Mouse (Mus musculus) layer of hippocampus, adult 2 months (tissue): ENCODE results near the gene Eri3. TPM values are rescaled to one million over a fixed set of nuclear protein-coding genes. Genes with fewer than 3 reads are reported as not detected.

Experiments
- DNase-seq, 2 experiments: peaks; one replicate each; pipeline ENCODE4 v3.0.0; 2022; ENCODE audit warnings: low spot score in 2 of 2
- H3K27ac ChIP-seq: fragments of 200-600 bp; 2 replicates; pipeline ENCODE4 v1.8.1; 2022
- H3K4me3 ChIP-seq: fragments of 200-600 bp; 2 replicates; pipeline ENCODE4 v1.8.1; 2022; ENCODE audit warnings: mild to moderate bottlenecking
- CTCF ChIP-seq: fragments of 200-600 bp; conservative IDR thresholded peaks from 2 replicates; pipeline ENCODE4 v1.8.1; 2022; ENCODE audit warnings: antibody characterized with exemption, mild to moderate bottlenecking, moderate library complexity
- total RNA-seq, 2 experiments: library from RNA; stranded (reverse); gene quantifications; 2 replicates each; pipeline ENCODE4 v1.2.3; 2021

Eri3 gene
- total RNA-seq, 2 experiments from 2014 or later, result 194 to 211 TPM

DNA sequence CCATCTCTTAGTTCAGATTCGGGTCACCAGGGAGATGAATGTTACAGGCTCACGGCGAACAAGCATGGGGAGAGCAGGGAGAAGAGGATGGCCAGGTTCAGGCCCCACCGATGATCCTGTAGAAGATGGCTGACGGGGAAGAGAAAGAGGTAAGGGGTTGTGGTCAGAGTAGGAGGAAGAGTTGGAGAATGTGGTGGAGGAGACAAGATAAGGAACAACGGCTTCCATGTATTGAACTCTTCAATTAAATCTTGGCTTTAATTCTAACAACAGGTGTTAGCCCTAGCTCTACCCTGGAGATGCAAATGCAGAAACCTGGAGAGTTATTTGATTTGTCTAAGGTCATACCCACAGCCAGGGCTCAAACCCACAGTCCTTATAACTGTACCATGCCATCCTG lies 3.5 kb upstream of the Eri3 start:
- TF ChIP-seq CTCF, result no peak
- DNase-seq, result no peak
- Histone ChIP-seq H3K4me3 (no peak overlapping the region), H3K27ac (no peak overlapping the region)

GRCm38 (mm10) chr4:117549576-117549975 lies 589 bp upstream of the Eri3 start:
- DNase-seq, result no peak
- no peak for TF ChIP-seq CTCF
- peak overlapping the region; percentile 80 for H3K27ac ChIP-seq
- peak overlapping the region; percentile 94 for H3K4me3 ChIP-seq

DNA sequence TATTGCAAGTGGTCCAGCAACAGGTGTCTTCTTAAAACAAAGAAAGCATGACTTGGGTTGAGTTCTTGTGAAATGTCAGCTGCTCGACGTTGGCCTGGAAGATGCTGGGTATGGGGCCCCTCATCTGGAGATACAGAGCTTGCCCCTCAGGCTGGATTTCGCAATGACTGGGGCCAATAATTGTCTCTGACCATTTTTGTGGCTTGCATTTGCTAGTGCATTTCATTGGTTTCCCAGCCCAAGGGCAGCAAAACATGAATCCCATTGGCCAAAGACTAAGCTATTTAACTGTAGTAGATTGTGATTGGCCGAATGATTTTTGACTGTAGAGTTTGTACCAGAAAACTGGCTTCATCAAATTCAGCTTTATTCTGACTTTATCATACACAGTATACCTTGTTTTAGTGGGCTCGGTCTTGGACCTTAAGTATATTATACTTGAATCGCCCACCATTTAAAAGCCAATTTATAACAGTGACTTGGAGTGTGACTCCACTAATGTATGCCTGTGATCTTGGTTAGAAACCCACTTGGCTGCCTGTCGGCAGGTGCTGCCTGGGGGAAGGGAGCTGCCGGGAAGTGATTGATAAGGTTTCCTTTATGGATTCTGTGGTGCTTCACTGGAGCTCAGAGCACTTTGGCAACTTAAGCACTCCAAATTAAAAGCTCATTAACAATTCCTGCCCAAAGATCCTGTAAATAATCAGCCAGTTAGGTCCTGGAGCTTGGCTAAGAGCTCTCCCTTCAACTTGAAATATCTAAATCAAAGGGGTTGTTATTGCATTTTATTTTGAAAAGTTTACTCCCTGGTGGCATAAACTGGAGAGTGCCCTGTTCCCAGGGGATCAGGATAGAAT lies 1.2 kb downstream of the Eri3 start:
- no peak for DNase-seq
- peak overlapping the region; percentile 93 for H3K27ac ChIP-seq
- TF ChIP-seq CTCF, result no peak
- peak overlapping the region; percentile 94 for H3K4me3 ChIP-seq

DNA sequence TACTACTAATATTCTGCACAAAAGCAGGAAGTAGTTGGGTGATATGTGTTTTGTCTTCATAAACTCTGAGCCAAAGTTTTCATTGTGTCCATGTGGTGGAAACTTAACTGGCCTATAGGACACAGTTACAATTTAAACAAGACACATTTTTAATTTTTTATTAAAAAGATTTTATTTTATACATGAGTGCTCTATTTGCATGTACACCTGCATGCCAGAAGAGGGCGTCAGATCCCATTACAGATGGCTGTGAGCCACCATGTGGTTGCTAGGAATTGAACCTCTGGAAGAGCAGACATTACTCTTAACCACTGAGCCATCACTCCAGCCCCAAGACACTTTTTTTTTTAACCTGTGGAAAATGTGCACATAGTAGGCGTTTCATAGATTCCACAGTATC lies 5.3 kb downstream of the Eri3 start:
- Histone ChIP-seq H3K27ac (no peak overlapping the region), H3K4me3 (no peak overlapping the region)
- DNase-seq, result no peak
- peak; percentile 56 for TF ChIP-seq CTCF

GRCm38 (mm10) chr4:117556372-117556771 lies 6.2 kb downstream of the Eri3 start:
- DNase-seq, result no peak
- Histone ChIP-seq H3K4me3 (no peak overlapping the region), H3K27ac (no peak overlapping the region)
- no peak for TF ChIP-seq CTCF

GRCm38 (mm10) chr4:117557068-117557645 lies 7.0 kb downstream of the Eri3 start:
- peak in 1 of 2 experiments; percentile 4 for DNase-seq
- H3K4me3 ChIP-seq, result no peak overlapping the region
- H3K27ac ChIP-seq, result no peak overlapping the region
- TF ChIP-seq CTCF, result no peak

- H3K4me3 ChIP-seq, result no peak overlapping the region
- H3K27ac ChIP-seq, result no peak overlapping the region
- TF ChIP-seq CTCF, result no peak
- no peak for DNase-seq
Observed at GRCm38 (mm10) chr4:117563967-117564366, 13.8 kb downstream of the Eri3 start.

DNA sequence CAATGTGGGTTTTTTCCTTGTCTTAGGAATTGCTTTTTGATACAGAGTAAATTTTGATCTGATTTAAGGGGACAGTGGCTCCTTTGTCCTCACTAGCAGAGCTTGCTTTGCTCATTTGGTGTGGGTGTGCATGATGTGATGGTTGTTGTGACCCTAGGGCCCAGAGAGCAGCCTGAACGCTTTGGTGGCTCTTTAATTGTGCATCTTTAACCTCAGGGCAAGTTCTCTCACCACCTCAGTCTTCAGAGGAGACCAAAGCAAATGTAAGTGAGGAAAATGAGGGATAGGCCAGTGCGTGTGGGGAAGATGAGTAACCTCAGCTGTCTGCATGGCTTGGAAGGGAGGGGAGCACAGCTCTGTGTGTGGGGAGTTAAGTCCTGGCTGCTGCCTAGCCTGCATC lies 18.7 kb downstream of the Eri3 start:
- no peak for DNase-seq
- peak overlapping the region; percentile 73 for H3K27ac ChIP-seq
- no peak for TF ChIP-seq CTCF
- no peak overlapping the region for H3K4me3 ChIP-seq

GRCm38 (mm10) chr4:117570964-117571363 lies 20.8 kb downstream of the Eri3 start:
- Histone ChIP-seq H3K27ac (peak overlapping the region; percentile 73), H3K4me3 (no peak overlapping the region)
- TF ChIP-seq CTCF, result no peak
- no peak for DNase-seq

GRCm38 (mm10) chr4:117577579-117577978 lies 27.4 kb downstream of the Eri3 start:
- no peak overlapping the region for H3K4me3 ChIP-seq
- H3K27ac ChIP-seq, result no peak overlapping the region
- TF ChIP-seq CTCF, result no peak
- no peak for DNase-seq

GRCm38 (mm10) chr4:117581626-117582025 lies 31.5 kb downstream of the Eri3 start:
- Histone ChIP-seq H3K27ac (no peak overlapping the region), H3K4me3 (no peak overlapping the region)
- no peak for TF ChIP-seq CTCF
- no peak for DNase-seq

DNA sequence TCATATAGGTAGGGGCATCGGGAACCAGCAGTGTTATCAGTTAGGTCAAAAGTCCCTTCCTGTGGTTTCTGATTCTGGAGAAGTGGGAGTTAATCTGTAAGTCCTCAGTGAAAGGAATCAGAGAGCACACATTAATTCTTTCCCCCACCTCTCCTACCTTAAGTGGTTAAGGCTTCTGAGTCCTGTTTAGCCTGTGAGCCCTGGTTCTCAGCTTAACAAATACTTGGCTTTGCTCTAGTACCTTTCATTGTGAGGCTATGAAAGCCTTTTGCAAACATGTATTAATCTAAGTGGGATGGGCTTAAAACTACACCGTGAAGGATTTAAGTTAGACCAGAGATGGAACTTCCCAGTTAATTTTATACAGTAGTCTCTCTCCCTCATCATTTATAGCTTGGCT lies 35.8 kb downstream of the Eri3 start:
- Histone ChIP-seq H3K4me3 (no peak overlapping the region), H3K27ac (no peak overlapping the region)
- TF ChIP-seq CTCF, result no peak
- no peak for DNase-seq

- TF ChIP-seq CTCF, result peak; percentile 63
- H3K4me3 ChIP-seq, result no peak overlapping the region
- DNase-seq, result no peak
- H3K27ac ChIP-seq, result no peak overlapping the region
Observed at GRCm38 (mm10) chr4:117587447-117587846, 37.3 kb downstream of the Eri3 start.
